Mouse (Mus musculus) liver, adult 2 months (tissue): ENCODE data around the gene Alox5ap. TPM values are rescaled to one million over a fixed set of nuclear protein-coding genes. Genes with fewer than 3 reads are reported as not detected.

Experiments used
- DNase-seq: peaks from one replicate; pipeline ENCODE4 v3.0.0-alpha.2; 2011; ENCODE audit warnings: low read depth, low spot score; ENCODE audit errors: extremely low read depth
- H3K27ac ChIP-seq: fragments of 200-500 bp; replicated peaks from 2 replicates; pipeline ENCODE4 v1.5.1; 2012; ENCODE audit warnings: low read depth, mild to moderate bottlenecking, control low read depth, inconsistent platforms, low read length; ENCODE audit not compliant: insufficient read depth
- H3K27me3 ChIP-seq: fragments of 200-500 bp; 2 replicates; pipeline ENCODE4 v1.6.1; 2012; ENCODE audit warnings: mild to moderate bottlenecking, moderate library complexity, low read length, inconsistent platforms; ENCODE audit not compliant: control insufficient read depth, insufficient read depth
- H3K36me3 ChIP-seq: fragments of 200-500 bp; 2 replicates; pipeline ENCODE4 v1.6.1; 2012; ENCODE audit warnings: low read length, inconsistent platforms; ENCODE audit not compliant: control insufficient read depth, insufficient read depth
- H3K4me1 ChIP-seq: fragments of 200-500 bp; 2 replicates; pipeline ENCODE4 v1.6.1; 2011; ENCODE audit warnings: low read length; ENCODE audit not compliant: control insufficient read depth, insufficient read depth
- H3K4me3 ChIP-seq: fragments of 200-500 bp; 2 replicates; pipeline ENCODE4 v1.5.1; 2011; ENCODE audit warnings: low read depth, mild to moderate bottlenecking, control low read depth, low read length, moderate library complexity; ENCODE audit not compliant: insufficient read depth
- H3K79me2 ChIP-seq: fragments of 200-500 bp; 2 replicates; pipeline ENCODE4 v1.6.1; 2012; ENCODE audit warnings: inconsistent platforms, mild to moderate bottlenecking, low read length, moderate library complexity; ENCODE audit not compliant: control insufficient read depth, insufficient read depth
- H3K9ac ChIP-seq: fragments of 200-500 bp; 2 replicates; pipeline ENCODE4 v1.6.1; 2012; ENCODE audit warnings: low read depth, mild to moderate bottlenecking, control low read depth, inconsistent platforms, low read length
- CTCF ChIP-seq: fragments of 200-500 bp; IDR thresholded peaks from 2 replicates; pipeline ENCODE4 v1.5.1; 2011; ENCODE audit warnings: low read depth, low read length, control low read depth
- POLR2A ChIP-seq: fragments of 200-500 bp; IDR thresholded peaks from 2 replicates; pipeline ENCODE4 v1.6.1; 2011; ENCODE audit warnings: low read length, control low read depth; ENCODE audit not compliant: insufficient read depth; ENCODE audit errors: extremely low read depth
- WGBS: fragments of 180-500 bp; shearing (Covaris S2); methylation state at CpG from one replicate; pipeline ENCODE4 v1.1.7; 2018; 5-methylcytosine and 5-hydroxymethylcytosine counted together
- polyA plus RNA-seq: library from polyadenylated mRNA; depleted of rRNA; stranded (reverse); fragments of >200 nt; gene quantifications from 2 replicates; pipeline ENCODE4 v1.2.3, GENCODE M21; 2012
- total RNA-seq: library from RNA; depleted of rRNA; stranded (reverse); fragments of >200 nt; gene quantifications from 2 replicates; pipeline ENCODE4 v1.2.3, GENCODE M21; 2014

Alox5ap gene
- total and polyA plus RNA-seq, 2 experiments: 3.8 to 6.4 TPM

- 60% methylated on average over 5 of the region's 5 CpGs for WGBS
- no peaks in the 10 kb centered on the region for H3K27me3 ChIP-seq
- H3K4me3 ChIP-seq: no peak overlapping the region
- DNase-seq: no peak
- H3K4me1 ChIP-seq: peaks cover 2% of the 10 kb centered on the region; the same call in 1 of the 2 replicates
- H3K36me3 ChIP-seq: no peaks in the 10 kb centered on the region
- no peaks in the 10 kb centered on the region for H3K79me2 ChIP-seq
- no peak for TF ChIP-seq CTCF
- TF ChIP-seq POLR2A: no peak
- no peak overlapping the region for H3K9ac ChIP-seq
- H3K27ac ChIP-seq: no peak overlapping the region
These were observed 21.5 kb upstream of the Alox5ap start for GRCm38 (mm10) chr5:149243053-149243452.

DNA sequence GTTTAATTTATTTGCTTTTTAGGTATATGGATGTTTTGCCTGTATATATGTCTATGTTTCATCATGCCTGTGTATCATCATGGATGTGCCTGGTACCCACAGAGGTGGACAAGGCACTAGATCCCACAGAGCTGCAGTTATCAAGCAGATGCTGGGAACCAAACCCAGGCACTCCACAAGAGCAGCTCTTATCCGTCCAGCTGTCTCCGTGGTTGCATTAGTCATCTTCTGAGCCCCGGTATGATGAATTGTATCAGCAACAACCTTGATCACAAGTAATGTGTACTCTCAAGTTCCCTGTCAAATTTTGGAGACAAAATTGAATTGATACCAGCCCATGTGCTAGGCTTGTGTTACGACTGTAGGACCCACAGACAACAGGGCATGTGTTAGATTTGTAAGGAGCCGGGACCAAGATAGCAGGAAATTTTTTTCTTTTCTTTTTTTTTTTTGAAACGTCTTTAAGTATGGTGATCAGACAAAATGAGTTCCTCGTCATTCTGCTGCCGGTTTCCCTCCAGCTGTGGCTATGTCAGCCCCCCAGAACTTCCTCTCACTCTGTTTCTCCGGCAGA, 19.1 kb upstream of the Alox5ap start:
- DNase-seq: no peak
- no peaks in the 10 kb centered on the region for H3K79me2 ChIP-seq
- no peak for TF ChIP-seq POLR2A
- TF ChIP-seq CTCF: no peak
- H3K4me1 ChIP-seq: peaks cover 2% of the 10 kb centered on the region; the same call in 1 of the 2 replicates
- H3K36me3 ChIP-seq: no peaks in the 10 kb centered on the region
- no peaks in the 10 kb centered on the region for H3K27me3 ChIP-seq
- H3K4me3 ChIP-seq: no peak overlapping the region
- WGBS: 50% methylated on average over 9 of the region's 9 CpGs
- peak overlapping the region; percentile 26 for H3K27ac ChIP-seq
- peak overlapping the region; percentile 4; the same call in 1 of the 2 replicates for H3K9ac ChIP-seq

DNA sequence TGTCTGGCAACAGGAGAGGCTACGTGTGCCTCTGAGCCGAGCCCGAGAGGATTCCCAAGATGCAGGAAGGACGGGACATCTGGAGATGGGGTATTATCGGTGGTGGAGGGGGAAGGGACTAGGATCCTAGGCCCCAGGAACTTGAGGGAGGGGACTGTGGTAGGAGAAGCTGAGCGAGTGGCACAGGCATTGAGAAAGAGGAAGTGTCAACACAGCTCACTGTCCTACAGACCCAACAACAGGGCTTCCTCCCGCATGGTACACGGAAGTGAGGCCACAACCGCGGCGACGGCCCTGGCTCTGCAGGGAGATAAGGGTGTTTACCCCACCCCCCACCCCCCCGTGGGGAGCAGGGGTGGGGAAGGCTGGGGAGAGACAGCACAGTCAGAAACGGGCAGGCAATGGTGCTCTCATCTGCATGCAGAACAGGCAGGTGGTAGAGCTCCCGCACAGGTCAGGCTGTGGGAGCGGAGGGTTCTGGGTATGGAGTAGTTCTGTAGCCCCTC, 18.5 kb upstream of the Alox5ap start:
- Histone ChIP-seq H3K4me1 (peaks cover 2% of the 10 kb centered on the region; the same call in 1 of the 2 replicates), H3K9ac (peak overlapping the region; percentile 4; the same call in 1 of the 2 replicates), H3K36me3 (no peaks in the 10 kb centered on the region), H3K27me3 (no peaks in the 10 kb centered on the region), H3K79me2 (no peaks in the 10 kb centered on the region), H3K4me3 (peak overlapping the region; percentile 27; the same call in 1 of the 2 replicates), H3K27ac (peak overlapping the region; percentile 26)
- peak; percentile 51 for DNase-seq
- TF ChIP-seq POLR2A: no peak
- TF ChIP-seq CTCF: no peak
- 14% methylated on average over 16 of the region's 16 CpGs for WGBS

DNA sequence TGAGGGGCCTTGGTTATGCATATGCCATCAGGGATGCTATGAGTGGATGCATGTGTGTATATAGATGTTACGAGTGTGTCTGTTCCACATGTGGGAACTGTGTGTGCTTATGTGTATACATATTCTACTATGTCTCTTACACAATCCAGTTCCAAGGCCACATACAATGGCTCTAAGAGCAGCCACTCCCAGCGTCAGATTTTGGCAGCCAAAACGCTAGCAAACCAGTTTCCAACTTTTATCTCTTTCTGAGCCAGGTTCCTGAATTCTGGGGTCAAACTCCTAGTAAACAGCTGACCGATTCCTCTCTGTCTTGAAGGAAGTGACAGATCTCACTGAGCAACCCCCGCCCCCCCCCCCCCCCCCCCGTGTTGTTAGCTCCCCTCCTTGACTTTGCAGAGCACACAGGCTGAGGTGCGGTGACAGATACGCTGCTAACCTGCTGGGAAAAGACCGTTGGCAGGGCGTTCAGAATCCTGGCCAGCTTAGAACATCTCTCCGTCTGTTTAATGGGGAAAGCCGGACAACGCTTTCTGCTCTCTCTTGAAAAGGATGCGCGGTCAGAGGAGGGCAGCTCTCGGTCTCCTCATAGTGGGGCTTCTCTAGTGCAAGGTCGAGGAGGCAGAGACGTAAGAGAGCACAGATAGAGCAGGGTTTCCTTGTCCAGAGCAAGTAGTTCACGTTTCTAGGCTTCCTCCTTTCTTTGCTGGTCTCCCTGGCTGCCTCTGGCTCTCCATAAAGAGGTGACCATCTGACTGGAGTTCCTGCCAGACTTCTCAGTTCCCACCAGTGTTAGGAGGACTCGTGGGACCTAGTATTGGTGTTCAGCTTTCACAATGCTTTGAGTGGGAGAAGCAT, 17.3 kb upstream of the Alox5ap start:
- Histone ChIP-seq H3K27ac (peak overlapping the region; percentile 64), H3K9ac (no peak overlapping the region), H3K4me1 (peaks cover 2% of the 10 kb centered on the region; the same call in 1 of the 2 replicates), H3K4me3 (no peak overlapping the region), H3K27me3 (no peaks in the 10 kb centered on the region), H3K36me3 (no peaks in the 10 kb centered on the region), H3K79me2 (no peaks in the 10 kb centered on the region)
- WGBS: 11% methylated on average over 20 of the region's 20 CpGs
- TF ChIP-seq CTCF (no peak), POLR2A (no peak)
- peak; percentile 59 for DNase-seq

DNA sequence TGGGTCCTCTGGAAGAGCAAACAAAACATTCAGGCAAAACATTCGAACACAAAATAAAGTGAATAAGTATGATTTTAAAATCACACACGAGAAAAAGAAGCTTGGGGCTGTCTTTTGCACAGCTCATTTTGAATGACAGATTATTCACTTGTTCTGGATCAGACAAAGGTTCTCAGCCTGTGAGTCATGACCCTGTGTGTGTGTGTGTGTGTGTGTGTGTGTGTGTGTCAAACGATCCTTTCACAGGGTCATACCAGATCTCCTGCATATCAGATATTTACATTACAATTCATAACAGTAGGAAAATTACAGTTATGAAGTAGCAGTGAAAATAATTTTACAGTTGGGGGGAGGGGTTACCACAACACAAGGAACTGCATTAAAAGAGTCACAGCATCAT, 12.3 kb upstream of the Alox5ap start:
- no peak overlapping the region for H3K27ac ChIP-seq
- H3K9ac ChIP-seq: no peak overlapping the region
- WGBS: 81% methylated on average over 3 of the region's 3 CpGs
- H3K4me3 ChIP-seq: no peak overlapping the region
- no peaks in the 10 kb centered on the region for H3K79me2 ChIP-seq
- no peaks in the 10 kb centered on the region for H3K36me3 ChIP-seq
- no peaks in the 10 kb centered on the region for H3K27me3 ChIP-seq
- no peak for DNase-seq
- no peak for TF ChIP-seq CTCF
- no peak for TF ChIP-seq POLR2A
- H3K4me1 ChIP-seq: no peaks in the 10 kb centered on the region
